ENCODE assay signal across 8 mouse cellular contexts in the genomic region with DNA sequence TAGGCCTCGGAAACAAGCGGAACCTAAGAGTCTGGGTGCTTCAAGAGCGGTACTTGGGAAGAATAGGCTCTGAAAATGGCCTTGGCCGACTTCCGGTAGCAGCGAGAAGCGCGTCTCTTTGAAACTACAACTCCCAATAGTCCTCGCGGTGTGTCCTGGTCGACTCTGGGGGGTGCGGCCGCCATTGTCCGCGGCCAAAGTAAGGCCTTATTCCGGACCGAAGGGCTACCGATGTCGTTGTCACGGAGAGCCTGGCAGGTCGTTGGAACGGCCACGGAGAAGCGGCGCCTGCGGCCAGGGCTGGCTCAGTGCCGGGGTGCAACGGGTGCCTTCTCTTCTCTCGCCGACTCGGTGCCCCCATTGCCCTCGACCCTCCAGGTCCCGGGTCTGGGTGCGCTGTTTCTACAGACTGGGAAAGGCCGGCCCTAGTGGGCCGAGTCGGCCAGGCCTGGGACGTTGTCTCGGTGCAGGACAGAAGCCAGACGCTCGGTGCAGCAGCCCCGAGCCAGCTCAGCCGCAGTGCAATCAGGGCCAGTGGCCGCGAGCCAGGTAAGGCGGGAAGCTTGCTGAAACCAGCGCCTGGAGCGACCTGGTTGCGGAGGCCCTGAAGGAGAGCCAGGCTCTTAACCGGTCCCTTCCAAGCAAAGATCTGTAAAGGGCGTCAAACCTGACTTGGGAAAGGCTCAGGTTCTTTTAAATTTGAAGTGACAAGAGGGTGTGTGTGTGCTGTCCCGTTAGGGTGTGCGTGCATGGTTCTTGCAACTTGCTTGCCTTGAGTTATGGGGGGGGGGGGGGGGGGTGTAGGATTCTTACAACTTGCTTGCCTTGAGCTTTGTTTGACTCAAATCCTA. TPM values are rescaled to one million over a fixed set of nuclear protein-coding genes. Genes with fewer than 3 reads are reported as not detected.
A peak's percentile ranks its signal among the peaks of the same experiment; 100 is the strongest.
DNase-seq lines count a peak whose midpoint lies in the region; ATAC-seq lines count a peak whose summit lies in the region.

Zfp606 (plus strand) TSS at position 136 of the 851 bp plus-strand sequence.

- peak within 1 kb of the TSS; percentile 99 for H3K9ac ChIP-seq in hindbrain, embryonic 11.5 days (ENCODE audit: low read depth, low read length)

- peaks cover 11% of the 10 kb centered on the region; the same call in 1 of the 2 replicates for H3K9me3 ChIP-seq in hindbrain, embryonic 11.5 days (ENCODE audit: control insufficient read depth, low read length)

- no peaks in the 10 kb centered on the region for H3K4me1 ChIP-seq in hindbrain, embryonic 11.5 days (replicated peaks; ENCODE audit: control insufficient read depth, insufficient read depth, low read length)

- H3K27ac ChIP-seq in hindbrain, embryonic 11.5 days (ENCODE audit: low read depth, low read length) = peak within 1 kb of the TSS; percentile 83

- under 1% methylated on average over 53 of the region's 53 CpGs for WGBS in hindbrain, embryonic 11.5 days

- peaks cover 25% of the 10 kb centered on the region for H3K36me3 ChIP-seq in hindbrain, embryonic 11.5 days (ENCODE audit: control insufficient read depth, insufficient read depth, low read length)

- peak; percentile 91 for DNase-seq in MN1 (ENCODE audit: low spot score)
- peak; percentile 82 for DNase-seq in cerebellum, adult 8-10 months
- peak; percentile 78 to 91 for DNase-seq in frontal cortex, adult 2 months (ENCODE audit: extremely low spot score in 1 of 2, low spot score in 1 of 2)
- peak; percentile 89 for DNase-seq in hindbrain, embryonic 11.5 days (ENCODE audit: low spot score)
- peak; percentile 79 to 85 for DNase-seq in layer of hippocampus, postnatal 10 days (ENCODE audit: low spot score in 2 of 2)
- peak; percentile 94 for DNase-seq in lung, postnatal 10 days
- DNase-seq in ovary, postnatal 36 days (ENCODE audit: low spot score) = peak; percentile 82
- DNase-seq in thymus, postnatal 25 days = peak; percentile 78

- peak within 1 kb of the TSS; percentile 95 for H3K4me3 ChIP-seq in hindbrain, embryonic 11.5 days (ENCODE audit: low read depth, low read length)

- ATAC-seq in hindbrain, embryonic 11.5 days (ENCODE audit: low FRiP score) = peak; percentile 98

- no peaks in the 10 kb centered on the region for H3K27me3 ChIP-seq in hindbrain, embryonic 11.5 days (ENCODE audit: control insufficient read depth, insufficient read depth, low read length)

- peak within 1 kb of the TSS; percentile 44 for H3K4me2 ChIP-seq in hindbrain, embryonic 11.5 days (replicated peaks; ENCODE audit: low read depth, low read length)

RNA-seq across cellular contexts. Expression of gene Zfp606, which starts in this region (rescaled TPM):
- 8.6 and 9.4 TPM in 2 replicates for polyA plus RNA-seq in frontal cortex, adult 2 months (2012; rRNA removed)
- polyA plus RNA-seq in hindbrain, embryonic 11.5 days (2014; fragmentation: Nextera tagmentation; extraction: Ambion mirVana) = 50.1 and 51.1 TPM in 2 replicates
- total RNA-seq in layer of hippocampus, postnatal 10 days (2021) = 10 to 100 TPM; 16.2 to 17.7 TPM

Comparison
In these comparisons a context has a peak if more than half of its experiments do, and no peak if none do; other contexts are left out.
1. Peak in every context shown above with its lines: DNase-seq, ATAC-seq, H3K4me3 ChIP-seq and H3K27ac ChIP-seq.